Mouse (Mus musculus) heart, embryonic 12.5 days (tissue): ENCODE measurements around the gene Cep131. TPM values are rescaled to one million over a fixed set of nuclear protein-coding genes. Genes with fewer than 3 reads are reported as not detected.

Source experiments
- ATAC-seq: fragments of 200-750 bp; cut with Nextera tagmentation; 2 replicates; pipeline ENCODE4 v1.8.0; 2017; ENCODE audit warnings: moderate TSS enrichment, moderate library complexity; ENCODE audit not compliant: insufficient number of reproducible peaks, low FRiP score
- H3K27ac ChIP-seq: fragments of 300-500 bp; sonication (generic); 2 replicates; pipeline ENCODE4 v1.5.1; 2016; ENCODE audit warnings: mild to moderate bottlenecking, moderate library complexity; ENCODE audit not compliant: poor library complexity, severe bottlenecking
- H3K27me3 ChIP-seq: fragments of 300-500 bp; sonication (generic); replicated peaks from 2 replicates; pipeline ENCODE4 v1.6.1; 2016; ENCODE audit warnings: mild to moderate bottlenecking, moderate library complexity
- H3K36me3 ChIP-seq: fragments of 300-500 bp; sonication (generic); 2 replicates; pipeline ENCODE4 v1.6.1; 2016; ENCODE audit warnings: mild to moderate bottlenecking, moderate library complexity
- H3K4me1 ChIP-seq: fragments of 300-500 bp; sonication (generic); replicated peaks from 2 replicates; pipeline ENCODE4 v1.6.1; 2016; ENCODE audit warnings: mild to moderate bottlenecking
- H3K4me2 ChIP-seq: fragments of 300-500 bp; sonication (generic); 2 replicates; pipeline ENCODE4 v1.6.1; 2016; ENCODE audit warnings: mild to moderate bottlenecking, moderate library complexity
- H3K4me3 ChIP-seq: fragments of 300-500 bp; sonication (generic); 2 replicates; pipeline ENCODE4 v1.5.1; 2016; ENCODE audit warnings: mild to moderate bottlenecking
- H3K9ac ChIP-seq: fragments of 300-500 bp; sonication (generic); 2 replicates; pipeline ENCODE4 v1.6.1; 2016; ENCODE audit warnings: mild to moderate bottlenecking, moderate library complexity
- H3K9me3 ChIP-seq: fragments of 300-500 bp; sonication (generic); replicated peaks from 2 replicates; pipeline ENCODE4 v1.6.1; 2016; ENCODE audit warnings: mild to moderate bottlenecking, moderate library complexity
- WGBS: fragments of 180-500 bp; shearing (Covaris S2); methylation state at CpG from one replicate; pipeline ENCODE4 v1.1.7; 2016; 5-methylcytosine and 5-hydroxymethylcytosine counted together
- polyA plus RNA-seq: library from polyadenylated mRNA; unstranded; fragments of >200 nt; fragmentation: Nextera tagmentation; extraction: Ambion mirVana; gene quantifications from 2 replicates; pipeline ENCODE4 v1.2.1, GENCODE M21; 2016

Cep131 gene
- polyA plus RNA-seq, 1 experiment from 2014 or later: 19.2 TPM

DNA sequence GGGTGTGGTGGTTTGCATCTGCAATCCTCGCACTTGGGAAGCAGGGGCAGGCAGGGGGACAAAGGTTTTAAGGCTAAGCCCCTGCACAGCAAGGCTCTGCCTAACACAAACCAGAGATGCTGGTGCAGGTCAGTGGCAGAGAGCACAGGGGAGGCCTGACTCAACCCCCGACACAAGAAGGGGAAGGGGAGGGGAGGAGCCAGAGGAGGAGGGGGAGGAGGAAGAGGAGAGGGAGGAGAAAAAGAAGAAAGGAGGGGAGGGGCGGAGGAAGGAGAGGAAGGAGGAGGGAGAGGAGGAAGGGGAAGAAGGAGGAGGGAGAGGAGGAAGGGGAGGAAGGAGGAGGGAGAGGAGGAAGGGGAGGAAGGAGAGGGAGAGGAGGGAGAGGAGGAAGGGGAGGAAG lies 52.3 kb downstream of the Cep131 start:
- no peak for ATAC-seq
- H3K27me3 ChIP-seq: peaks cover 11% of the 10 kb centered on the region; the same call in 1 of the 2 replicates
- H3K9ac ChIP-seq: no peak overlapping the region
- H3K36me3 ChIP-seq: no peaks in the 10 kb centered on the region
- no peak overlapping the region for H3K27ac ChIP-seq
- WGBS: 47% methylated on average over 3 of the region's 3 CpGs
- peaks cover 6% of the 10 kb centered on the region; the same call in 1 of the 2 replicates for H3K9me3 ChIP-seq
- H3K4me1 ChIP-seq: peaks cover 9% of the 10 kb centered on the region
- no peak overlapping the region for H3K4me2 ChIP-seq
- H3K4me3 ChIP-seq: no peak overlapping the region

DNA sequence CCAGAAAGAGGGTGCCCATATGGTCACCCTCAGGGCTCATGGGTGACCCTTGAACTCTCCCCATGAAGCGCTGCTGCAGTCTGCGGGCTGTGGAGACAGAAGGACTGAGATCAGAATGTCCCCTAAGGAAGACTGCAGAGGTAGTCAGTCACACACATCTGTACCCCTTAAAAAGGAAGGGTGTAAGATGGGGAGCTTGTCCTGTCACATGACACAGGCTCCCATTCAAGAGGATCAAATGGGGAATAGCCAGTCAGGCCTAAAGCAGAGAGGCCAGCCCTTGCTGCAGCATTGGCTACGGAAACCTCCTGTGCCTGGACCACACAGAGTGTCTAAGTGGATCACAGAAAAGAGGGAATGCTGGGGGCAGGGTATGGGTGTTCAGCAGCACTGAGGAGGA lies 53.2 kb downstream of the Cep131 start:
- Histone ChIP-seq H3K4me2 (no peak overlapping the region), H3K27ac (no peak overlapping the region), H3K4me3 (no peak overlapping the region), H3K4me1 (0 out of 2 replicates have a peak, but pooled peaks cover 3% of the 10 kb centered on the region), H3K27me3 (peaks cover 11% of the 10 kb centered on the region; the same call in 1 of the 2 replicates), H3K9me3 (peaks cover 6% of the 10 kb centered on the region; the same call in 1 of the 2 replicates), H3K36me3 (no peaks in the 10 kb centered on the region), H3K9ac (no peak overlapping the region)
- no peak for ATAC-seq
- 74% methylated on average over 3 of the region's 3 CpGs for WGBS

GRCm38 (mm10) chr11:120032052-120032451 lies 54.6 kb downstream of the Cep131 start:
- WGBS: 56% methylated on average over 8 of the region's 8 CpGs
- 0 out of 2 replicates have a peak, but pooled peaks cover 3% of the 10 kb centered on the region for H3K4me1 ChIP-seq
- no peak for ATAC-seq

DNA sequence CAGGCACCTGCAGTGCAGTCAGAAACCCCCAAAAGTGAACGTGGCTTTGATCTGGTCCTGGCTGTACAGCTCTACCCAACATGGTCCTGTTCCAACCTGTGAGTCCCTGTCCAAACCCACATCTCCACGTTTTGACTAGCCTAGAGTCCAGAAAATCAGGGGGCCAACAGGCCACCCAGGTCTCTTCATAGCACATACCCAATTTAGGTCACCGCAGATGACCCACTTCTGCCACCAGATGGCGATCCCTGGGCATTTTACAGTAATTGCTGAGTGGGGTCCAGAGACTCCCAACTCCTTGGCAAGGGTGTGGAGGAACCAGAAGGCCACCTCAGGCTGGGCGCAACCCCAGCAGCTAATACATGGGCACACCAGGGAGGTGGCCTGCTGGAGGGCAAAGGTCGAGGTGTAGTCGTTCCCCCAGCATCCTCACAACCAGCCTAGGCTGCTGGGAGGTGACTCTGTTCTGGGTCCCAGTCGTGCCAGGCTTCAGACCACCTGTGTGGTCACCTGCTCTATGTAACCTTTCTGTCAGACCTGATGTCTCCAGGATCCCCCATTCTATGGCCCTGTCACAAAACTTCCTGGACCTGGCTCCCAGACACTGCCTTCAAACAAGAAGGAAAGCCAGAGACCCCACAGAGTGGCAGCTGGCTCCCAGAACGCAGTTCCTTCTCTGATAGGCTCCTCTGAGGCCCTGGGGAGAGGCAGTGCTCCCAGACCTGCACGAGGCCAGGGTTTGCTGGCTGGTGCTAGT lies 56.3 kb downstream of the Cep131 start:
- Histone ChIP-seq H3K4me2 (no peak overlapping the region), H3K27ac (no peak overlapping the region), H3K4me1 (0 out of 2 replicates have a peak, but pooled peaks cover 3% of the 10 kb centered on the region), H3K36me3 (no peaks in the 10 kb centered on the region), H3K9me3 (no peaks in the 10 kb centered on the region), H3K4me3 (no peak overlapping the region), H3K27me3 (peaks cover 5% of the 10 kb centered on the region; the same call in 1 of the 2 replicates), H3K9ac (no peak overlapping the region)
- peak; percentile 41; the same call in 1 of the 2 replicates for ATAC-seq
- WGBS: 38% methylated on average over 10 of the region's 10 CpGs

More at GRCm38 (mm10) chr11:120032052-120032451, 54.6 kb downstream of the Cep131 start:
- H3K27ac ChIP-seq: no peak overlapping the region
- H3K4me3 ChIP-seq: no peak overlapping the region
- peaks cover 5% of the 10 kb centered on the region; the same call in 1 of the 2 replicates for H3K27me3 ChIP-seq
- H3K9me3 ChIP-seq: peaks cover 6% of the 10 kb centered on the region; the same call in 1 of the 2 replicates
- H3K36me3 ChIP-seq: no peaks in the 10 kb centered on the region
- H3K4me2 ChIP-seq: no peak overlapping the region
- 0 out of 2 replicates have a peak overlapping the region, but pooled peaks have one; percentile 20 for H3K9ac ChIP-seq

- no peaks in the 10 kb centered on the region for H3K36me3 ChIP-seq
- 0 out of 2 replicates have a peak, but pooled peaks cover 3% of the 10 kb centered on the region for H3K4me1 ChIP-seq
- H3K9ac ChIP-seq: no peak overlapping the region
- no peaks in the 10 kb centered on the region for H3K9me3 ChIP-seq
- peaks cover 5% of the 10 kb centered on the region; the same call in 1 of the 2 replicates for H3K27me3 ChIP-seq
- H3K4me3 ChIP-seq: no peak overlapping the region
- H3K27ac ChIP-seq: no peak overlapping the region
- no peak overlapping the region for H3K4me2 ChIP-seq
- no peak for ATAC-seq
- 51% methylated on average over 9 of the region's 9 CpGs for WGBS
These were observed 57.0 kb downstream of the Cep131 start for GRCm38 (mm10) chr11:120029431-120030144.

DNA sequence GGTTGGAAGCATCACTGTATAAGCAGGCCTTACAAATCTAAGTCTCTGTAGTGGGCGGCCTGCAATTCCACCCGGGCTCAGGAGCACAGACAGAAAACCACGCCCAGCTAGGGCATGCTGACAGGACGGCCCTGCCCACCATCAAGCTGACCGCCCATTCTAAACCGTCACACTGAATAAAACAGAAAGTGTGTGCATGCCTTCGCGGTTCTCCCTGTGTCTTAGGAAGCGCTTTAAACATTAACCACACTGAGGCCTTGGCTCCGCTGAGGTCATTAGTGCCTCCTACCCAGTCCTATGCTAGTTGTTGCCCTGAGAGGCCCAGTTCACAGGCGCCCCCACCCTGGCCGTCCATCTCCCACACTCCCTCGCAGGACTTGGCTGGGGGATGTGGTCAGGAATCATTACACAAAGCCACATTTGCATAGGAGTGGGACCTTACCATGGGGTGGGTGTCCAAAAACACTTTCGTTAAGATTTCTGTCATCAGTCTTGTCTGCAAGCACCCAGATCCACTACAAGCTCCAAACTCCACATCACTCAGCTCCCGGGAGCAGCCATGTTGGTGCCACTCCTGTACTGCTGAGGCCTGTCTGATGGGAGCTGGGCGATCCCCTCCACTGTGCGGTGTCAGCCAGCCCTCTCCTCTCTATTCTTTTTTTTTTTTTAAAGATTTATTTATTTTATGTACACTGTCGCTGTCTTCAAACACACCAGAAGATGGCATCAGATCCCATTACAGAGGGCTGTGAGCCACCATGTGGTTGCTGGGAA lies 58.1 kb downstream of the Cep131 start:
- Histone ChIP-seq H3K4me3 (no peak overlapping the region), H3K27ac (no peak overlapping the region), H3K27me3 (peaks cover 5% of the 10 kb centered on the region; the same call in 1 of the 2 replicates), H3K36me3 (no peaks in the 10 kb centered on the region), H3K9ac (peak overlapping the region; percentile 27; the same call in 1 of the 2 replicates), H3K9me3 (no peaks in the 10 kb centered on the region), H3K4me2 (no peak overlapping the region), H3K4me1 (0 out of 2 replicates have a peak, but pooled peaks cover 3% of the 10 kb centered on the region)
- WGBS: 72% methylated on average over 18 of the region's 18 CpGs
- ATAC-seq: no peak

DNA sequence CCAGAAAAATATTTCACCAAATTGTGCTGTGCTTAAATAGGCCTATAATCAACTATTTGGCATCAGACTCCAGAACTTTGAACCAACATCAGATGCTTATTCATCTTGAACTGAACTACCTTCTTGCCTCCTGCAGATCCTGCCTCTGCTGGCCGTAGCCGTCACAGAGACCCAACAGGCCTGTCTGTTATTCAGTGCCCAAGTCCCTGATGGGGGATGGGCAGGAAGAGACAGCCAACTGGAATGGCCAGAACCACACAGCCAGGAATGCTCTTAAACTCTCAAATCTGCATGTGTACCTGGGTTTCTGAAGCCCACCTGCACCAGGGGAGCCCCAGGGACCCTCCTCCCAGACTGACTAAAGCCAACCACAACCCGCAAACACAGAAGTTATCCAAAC lies 59.7 kb downstream of the Cep131 start:
- H3K4me2 ChIP-seq: no peak overlapping the region
- no peaks in the 10 kb centered on the region; the same call in 1 of the 2 replicates for H3K27me3 ChIP-seq
- ATAC-seq: no peak
- H3K27ac ChIP-seq: no peak overlapping the region
- H3K9ac ChIP-seq: no peak overlapping the region
- 73% methylated on average over 3 of the region's 3 CpGs for WGBS
- 0 out of 2 replicates have a peak, but pooled peaks cover 3% of the 10 kb centered on the region for H3K4me1 ChIP-seq
- H3K36me3 ChIP-seq: no peaks in the 10 kb centered on the region
- H3K9me3 ChIP-seq: no peaks in the 10 kb centered on the region
- H3K4me3 ChIP-seq: no peak overlapping the region

DNA sequence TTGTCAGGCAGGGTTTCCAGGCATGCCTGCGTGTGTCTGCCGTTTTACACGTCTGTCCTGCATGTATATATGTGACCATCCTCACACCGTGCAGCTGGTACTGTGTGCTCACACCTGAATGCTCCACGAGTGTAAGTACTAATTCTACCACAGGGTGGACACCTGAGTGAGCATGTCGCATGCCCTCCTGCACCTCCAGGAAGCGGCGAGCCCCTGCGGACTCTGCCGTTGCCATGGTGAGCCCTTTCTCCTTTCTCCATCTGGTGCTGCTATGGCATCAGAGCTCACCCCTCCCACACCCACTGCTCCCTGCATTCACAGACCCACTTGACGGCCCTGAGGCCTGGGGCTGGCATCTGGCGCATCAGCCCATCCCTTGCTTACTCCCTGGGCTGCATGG lies 63.8 kb downstream of the Cep131 start:
- Histone ChIP-seq H3K36me3 (no peaks in the 10 kb centered on the region), H3K4me1 (peaks cover 14% of the 10 kb centered on the region), H3K9ac (no peak overlapping the region), H3K4me2 (no peak overlapping the region), H3K27me3 (no peaks in the 10 kb centered on the region; the same call in 1 of the 2 replicates), H3K27ac (no peak overlapping the region), H3K9me3 (no peaks in the 10 kb centered on the region), H3K4me3 (no peak overlapping the region)
- no peak for ATAC-seq
- 77% methylated on average over 12 of the region's 12 CpGs for WGBS

GRCm38 (mm10) chr11:120022216-120022615 lies 64.4 kb downstream of the Cep131 start:
- Histone ChIP-seq H3K4me3 (no peak overlapping the region), H3K27ac (no peak overlapping the region), H3K4me2 (no peak overlapping the region), H3K36me3 (no peaks in the 10 kb centered on the region), H3K27me3 (no peaks in the 10 kb centered on the region; the same call in 1 of the 2 replicates), H3K9ac (no peak overlapping the region), H3K4me1 (peaks cover 17% of the 10 kb centered on the region), H3K9me3 (no peaks in the 10 kb centered on the region)
- 58% methylated on average over 8 of the region's 8 CpGs for WGBS
- no peak for ATAC-seq

- no peak overlapping the region for H3K27ac ChIP-seq
- H3K27me3 ChIP-seq: no peaks in the 10 kb centered on the region; the same call in 1 of the 2 replicates
- no peak overlapping the region for H3K4me3 ChIP-seq
- no peak overlapping the region for H3K9ac ChIP-seq
- ATAC-seq: no peak
- peaks cover 17% of the 10 kb centered on the region for H3K4me1 ChIP-seq
- WGBS: 86% methylated on average over 16 of the region's 16 CpGs
- H3K36me3 ChIP-seq: no peaks in the 10 kb centered on the region
- H3K9me3 ChIP-seq: no peaks in the 10 kb centered on the region
- no peak overlapping the region for H3K4me2 ChIP-seq
These were observed 65.3 kb downstream of the Cep131 start for GRCm38 (mm10) chr11:120021367-120021766.
